Mouse (Mus musculus) neural tube, embryonic 14.5 days (tissue): ENCODE results near the gene Gm49416. TPM values are rescaled to one million over a fixed set of nuclear protein-coding genes. Genes with fewer than 3 reads are reported as not detected.

ENCODE experiments used
- ATAC-seq: fragments of 200-750 bp; cut with Nextera tagmentation; 2 replicates; pipeline ENCODE4 v1.8.0; 2017; ENCODE audit warnings: low read depth, mild to moderate bottlenecking, moderate TSS enrichment, moderate library complexity
- H3K27ac ChIP-seq: fragments of 300-500 bp; sonication (generic); 2 replicates; pipeline ENCODE4 v1.5.1; 2014; ENCODE audit warnings: low read depth, mild to moderate bottlenecking, control low read depth, low read length, moderate library complexity, mixed read lengths
- H3K27me3 ChIP-seq: fragments of 300-500 bp; sonication (generic); 2 replicates; pipeline ENCODE4 v1.6.1; 2014; ENCODE audit warnings: low read length; ENCODE audit not compliant: control insufficient read depth, insufficient read depth
- H3K36me3 ChIP-seq: fragments of 300-500 bp; sonication (generic); 2 replicates; pipeline ENCODE4 v1.6.1; 2014; ENCODE audit warnings: low read length, mixed read lengths; ENCODE audit not compliant: control insufficient read depth, insufficient read depth
- H3K4me1 ChIP-seq: fragments of 300-500 bp; sonication (generic); 2 replicates; pipeline ENCODE4 v1.6.1; 2014; ENCODE audit warnings: low read length; ENCODE audit not compliant: control insufficient read depth, insufficient read depth
- H3K4me2 ChIP-seq: fragments of 300-500 bp; sonication (generic); 2 replicates; pipeline ENCODE4 v1.6.1; 2014; ENCODE audit warnings: mild to moderate bottlenecking, low read depth, low read length, control low read depth
- H3K4me3 ChIP-seq: fragments of 300-500 bp; sonication (generic); 2 replicates; pipeline ENCODE4 v1.5.1; 2014; ENCODE audit warnings: low read depth, low read length, control low read depth, mixed read lengths
- H3K9ac ChIP-seq: fragments of 300-500 bp; sonication (generic); replicated peaks from 2 replicates; pipeline ENCODE4 v1.6.1; 2014; ENCODE audit warnings: low read depth, mild to moderate bottlenecking, control low read depth, low read length, mixed read lengths
- H3K9me3 ChIP-seq: fragments of 300-500 bp; sonication (generic); 2 replicates; pipeline ENCODE4 v1.6.1; 2016; ENCODE audit warnings: low read length; ENCODE audit not compliant: control insufficient read depth
- WGBS: fragments of 180-500 bp; shearing (Covaris S2); extraction: QIAGEN DNeasy Blood & Tissue Kit; methylation state at CpG from one replicate; pipeline ENCODE4 v1.1.7; 2014; 5-methylcytosine and 5-hydroxymethylcytosine counted together
- polyA plus RNA-seq: library from polyadenylated mRNA; unstranded; fragments of >200 nt; fragmentation: Nextera tagmentation; extraction: Ambion mirVana; gene quantifications from 2 replicates; pipeline ENCODE4 v1.2.1, GENCODE M21; 2014

The Gm49416 gene
- polyA plus RNA-seq, 1 experiment from 2014 or later = not detected

DNA sequence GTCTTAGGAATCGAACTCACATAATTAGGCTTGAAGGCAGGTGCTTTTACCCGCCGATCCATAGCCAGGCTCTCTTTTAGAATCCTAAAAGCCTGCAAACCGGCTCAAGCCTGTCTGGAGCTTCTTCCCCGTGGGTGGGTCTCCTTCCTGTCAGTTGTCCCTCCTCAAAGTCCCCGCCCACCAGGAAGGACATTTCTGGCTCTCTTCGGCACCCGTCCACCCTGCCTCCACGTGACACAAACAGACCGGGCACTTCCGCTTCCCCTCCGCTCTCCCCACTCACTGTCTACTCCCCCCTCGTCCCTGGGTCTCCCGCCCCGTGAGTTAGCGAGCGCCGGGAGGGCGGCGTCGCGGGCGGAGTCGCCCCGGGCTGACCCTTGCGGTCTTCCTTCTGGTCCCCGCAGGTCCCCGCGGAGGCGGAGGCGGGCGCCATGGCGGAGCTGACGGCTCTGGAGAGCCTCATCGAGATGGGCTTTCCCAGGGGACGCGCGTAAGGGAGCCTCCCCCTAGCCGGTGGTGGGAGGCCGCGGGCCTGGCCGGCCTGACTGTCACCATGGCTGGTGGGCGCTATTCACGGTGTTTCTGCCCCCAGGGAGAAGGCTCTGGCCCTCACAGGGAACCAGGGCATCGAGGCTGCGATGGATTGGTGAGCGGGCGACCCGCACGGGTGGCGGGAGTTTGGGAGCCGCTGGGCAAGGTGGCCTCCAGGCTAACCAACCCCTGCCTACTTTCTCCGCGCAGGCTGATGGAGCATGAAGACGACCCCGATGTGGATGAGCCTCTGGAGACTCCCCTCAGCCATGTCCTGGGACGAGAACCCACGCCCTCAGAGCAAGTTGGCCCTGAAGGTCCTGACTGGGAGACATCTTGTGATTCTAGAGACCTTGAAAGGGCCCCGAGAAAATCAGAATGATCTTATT lies 17.2 kb upstream of the Gm49416 start, which contains the start of gene Ubxn1:
Gene Ubxn1, plus strand, starts transcription at position 230 of the 920 bp plus-strand sequence.
- ATAC-seq = peak; percentile 98
- H3K36me3 ChIP-seq = peaks cover 30% of the 10 kb centered on the region
- H3K9me3 ChIP-seq = no peaks in the 10 kb centered on the region
- peak within 1 kb of the TSS; percentile 97 for H3K9ac ChIP-seq
- H3K4me3 ChIP-seq = peak within 1 kb of the TSS; percentile 98
- no peaks in the 10 kb centered on the region; the same call in 1 of the 2 replicates for H3K27me3 ChIP-seq
- H3K4me1 ChIP-seq = peaks cover 11% of the 10 kb centered on the region
- H3K4me2 ChIP-seq = peak within 1 kb of the TSS; percentile 90
- H3K27ac ChIP-seq = peak within 1 kb of the TSS; percentile 78
- WGBS = under 1% methylated on average over 56 of the region's 59 CpGs

DNA sequence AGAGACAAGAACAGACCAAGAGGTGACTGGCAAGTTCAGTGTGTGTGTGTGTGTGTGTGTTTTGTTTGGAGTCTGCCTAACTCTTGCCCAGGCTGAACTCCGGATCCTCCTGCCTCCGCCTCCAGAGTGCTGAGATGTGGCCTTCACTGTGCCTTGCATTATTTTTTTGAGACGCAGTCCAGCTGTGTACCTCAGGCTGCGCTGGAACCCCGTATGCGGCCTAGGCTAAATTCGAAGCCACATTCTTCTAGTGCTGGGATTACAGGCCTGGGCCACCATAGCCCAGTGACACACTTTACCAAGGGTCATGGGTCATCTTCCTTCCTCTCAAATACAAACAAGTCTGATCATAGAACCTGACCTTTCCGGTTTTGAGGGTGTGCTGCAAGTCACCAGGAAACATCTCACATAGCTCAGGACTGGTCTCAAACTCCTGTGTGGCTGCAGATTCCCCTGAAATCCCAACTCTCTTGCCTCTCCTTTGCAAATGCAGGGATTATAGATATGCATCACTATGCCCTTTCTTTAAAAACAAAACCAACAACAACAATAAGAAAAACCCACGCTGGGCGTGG lies 16.4 kb upstream of the Gm49416 start:
- Histone ChIP-seq H3K36me3 (peaks cover 34% of the 10 kb centered on the region), H3K4me3 (peak overlapping the region; percentile 98), H3K9me3 (no peaks in the 10 kb centered on the region), H3K4me2 (peak overlapping the region; percentile 90), H3K27me3 (no peaks in the 10 kb centered on the region; the same call in 1 of the 2 replicates), H3K27ac (no peak overlapping the region), H3K4me1 (peaks cover 11% of the 10 kb centered on the region), H3K9ac (peak overlapping the region; percentile 97)
- no peak for ATAC-seq
- WGBS = 80% methylated on average over 10 of the region's 10 CpGs

DNA sequence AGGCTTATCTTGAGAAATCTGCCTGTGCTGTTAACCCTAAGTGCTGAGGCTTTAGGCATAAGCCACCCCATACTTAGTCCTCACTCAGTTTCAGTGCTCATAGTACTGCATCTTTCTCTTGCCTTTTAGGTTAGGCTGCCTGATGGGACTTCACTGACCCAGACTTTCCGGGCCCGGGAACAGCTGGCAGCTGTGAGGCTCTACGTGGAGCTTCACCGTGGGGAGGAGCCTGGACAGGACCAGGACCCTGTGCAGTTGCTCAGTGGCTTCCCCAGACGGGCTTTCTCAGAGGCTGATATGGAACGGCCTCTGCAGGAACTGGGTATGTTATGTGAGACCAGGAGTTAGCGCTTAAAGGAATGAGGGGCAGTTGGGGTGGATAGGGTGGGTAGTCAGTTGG lies 13.7 kb upstream of the Gm49416 start:
- Histone ChIP-seq H3K4me1 (peaks cover 19% of the 10 kb centered on the region), H3K27ac (no peak overlapping the region), H3K36me3 (peaks cover 34% of the 10 kb centered on the region), H3K4me3 (no peak overlapping the region), H3K9ac (no peak overlapping the region), H3K27me3 (no peaks in the 10 kb centered on the region; the same call in 1 of the 2 replicates), H3K4me2 (no peak overlapping the region), H3K9me3 (no peaks in the 10 kb centered on the region)
- no peak for ATAC-seq
- 95% methylated on average over 7 of the region's 7 CpGs for WGBS

DNA sequence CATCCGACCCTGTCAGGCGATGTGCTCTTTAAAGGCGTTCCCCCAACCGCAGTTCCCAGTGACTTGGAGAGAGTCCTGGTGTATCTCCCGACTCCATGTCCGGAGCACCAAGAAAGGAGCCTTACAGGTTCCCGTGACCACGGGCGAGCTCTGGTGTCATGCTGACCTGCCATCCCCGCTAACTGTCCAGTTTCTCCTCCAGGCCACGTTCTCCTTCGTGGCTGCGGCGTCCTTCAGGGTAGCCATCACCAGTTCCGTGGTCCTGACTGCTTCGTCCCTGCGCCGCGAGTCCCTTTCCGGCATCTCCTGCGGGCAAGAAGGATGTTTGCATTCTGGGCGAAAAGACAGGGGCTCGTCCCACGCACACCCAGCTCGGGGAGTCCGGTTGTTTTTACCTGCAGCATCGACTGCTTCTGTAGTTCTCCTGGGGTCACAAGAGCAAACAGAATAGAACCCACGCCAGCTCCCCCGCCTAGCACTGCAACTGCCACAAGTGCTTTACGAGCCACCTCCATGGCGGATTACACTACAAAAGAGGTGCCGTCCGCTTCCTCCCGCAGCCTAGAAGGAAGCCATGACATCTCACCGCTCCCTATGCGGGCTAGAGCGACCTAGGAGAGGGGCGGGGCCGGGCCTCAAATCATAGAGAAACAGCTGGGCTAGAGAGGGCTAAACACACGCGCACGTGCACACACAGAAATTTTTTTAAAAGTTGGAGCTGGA lies 8.3 kb upstream of the Gm49416 start, which contains the start of gene Uqcc3:
Gene Uqcc3, minus strand, starts transcription at position 613 of the 723 bp plus-strand sequence.
- Histone ChIP-seq H3K36me3 (peaks cover 12% of the 10 kb centered on the region), H3K4me2 (peak within 1 kb of the TSS; percentile 91), H3K9me3 (no peaks in the 10 kb centered on the region), H3K4me3 (peak within 1 kb of the TSS; percentile 76), H3K27ac (peak within 1 kb of the TSS; percentile 85), H3K9ac (peak within 1 kb of the TSS; percentile 82), H3K27me3 (no peaks in the 10 kb centered on the region), H3K4me1 (peaks cover 10% of the 10 kb centered on the region; the same call in 1 of the 2 replicates)
- ATAC-seq = peak; percentile 97
- under 1% methylated on average over 42 of the region's 42 CpGs for WGBS

DNA sequence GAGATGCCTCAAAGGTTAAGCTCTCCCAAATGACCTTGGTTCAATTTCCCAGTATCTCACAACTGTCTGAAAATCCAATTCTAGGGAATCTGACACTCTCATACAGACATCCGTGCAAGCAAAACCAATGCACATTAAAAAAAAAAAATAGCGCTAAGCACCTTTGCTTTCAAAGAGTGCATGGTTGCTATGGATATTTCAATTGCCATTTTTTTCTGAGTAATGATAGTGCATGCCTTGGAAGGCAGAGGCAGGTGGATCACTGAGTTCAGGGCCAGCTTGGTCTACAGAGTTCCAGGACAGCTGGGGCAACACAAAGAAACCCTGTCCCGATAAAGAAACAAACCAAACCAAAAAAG lies 7.7 kb upstream of the Gm49416 start:
- Histone ChIP-seq H3K4me2 (peak overlapping the region; percentile 91), H3K9ac (peak overlapping the region; percentile 25; the same call in 1 of the 2 replicates), H3K4me3 (peak overlapping the region; percentile 76), H3K4me1 (peaks cover 10% of the 10 kb centered on the region; the same call in 1 of the 2 replicates), H3K27ac (peak overlapping the region; percentile 85; the same call in 1 of the 2 replicates), H3K36me3 (0 out of 2 replicates have a peak, but pooled peaks cover 8% of the 10 kb centered on the region), H3K27me3 (no peaks in the 10 kb centered on the region), H3K9me3 (no peaks in the 10 kb centered on the region)
- ATAC-seq = no peak
- WGBS = 10% methylated on average over 3 of the region's 3 CpGs

DNA sequence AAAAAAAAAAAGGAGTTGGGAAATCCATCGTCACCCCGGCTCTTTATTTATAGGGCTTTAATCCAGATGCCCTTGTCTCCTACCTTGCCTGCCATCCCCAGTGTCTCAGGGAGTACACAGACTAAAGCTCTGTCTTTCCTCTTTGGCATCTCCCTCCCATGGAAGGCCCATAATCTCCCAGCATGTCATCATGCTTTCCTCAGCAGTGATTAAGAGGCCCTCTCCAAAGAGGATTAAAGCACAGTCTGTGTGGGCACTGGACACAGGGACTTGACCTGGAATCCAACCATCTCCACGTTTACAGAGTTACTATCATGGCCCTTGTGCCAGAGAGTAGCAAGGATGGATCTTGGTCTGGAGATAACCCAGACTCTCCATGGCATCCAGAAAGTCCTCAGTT lies 5.1 kb upstream of the Gm49416 start, which contains the start of the genes Lbhd1 and Gm49403:
Gene Lbhd1, plus strand, starts transcription at position 117 of the 400 bp plus-strand sequence.
Gene Gm49403, plus strand, starts transcription at position 315 of the 400 bp plus-strand sequence.
- WGBS = 86% methylated on average over 3 of the region's 3 CpGs

DNA sequence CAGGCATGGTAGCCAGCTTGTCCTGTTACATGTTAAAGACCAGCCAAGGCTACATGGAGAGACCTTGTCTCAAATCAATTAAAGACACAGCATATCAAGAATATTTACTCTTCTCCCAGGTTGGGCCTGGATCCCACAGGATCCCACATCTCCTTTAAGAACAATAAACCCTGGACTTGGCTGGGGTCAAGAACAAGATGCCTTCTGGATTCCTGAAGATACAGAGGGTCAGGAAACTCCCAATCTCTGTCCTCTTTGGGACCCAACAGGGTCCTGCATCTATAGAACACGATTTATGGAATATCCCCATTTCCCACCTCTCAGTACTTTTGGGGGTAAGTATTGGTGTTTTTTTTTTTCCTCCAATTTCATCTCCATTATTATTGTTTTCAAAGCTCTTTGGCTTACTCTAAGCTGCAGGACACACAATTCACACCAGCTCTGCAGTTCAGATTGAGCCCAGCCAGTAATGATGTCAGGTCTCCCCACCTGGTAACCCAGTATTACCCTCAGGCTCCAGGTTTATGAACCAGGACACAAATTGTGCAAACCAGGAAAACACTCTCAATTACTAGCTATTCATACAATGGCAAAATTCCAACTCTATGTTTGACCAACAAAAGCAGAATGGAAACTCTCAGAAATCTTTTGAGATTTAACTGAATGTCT lies 1.7 kb upstream of the Gm49416 start:
- Histone ChIP-seq H3K36me3 (0 out of 2 replicates have a peak, but pooled peaks cover 3% of the 10 kb centered on the region), H3K9me3 (no peaks in the 10 kb centered on the region), H3K9ac (no peak overlapping the region), H3K27me3 (no peaks in the 10 kb centered on the region), H3K4me3 (no peak overlapping the region), H3K27ac (no peak overlapping the region), H3K4me1 (peaks cover 9% of the 10 kb centered on the region), H3K4me2 (no peak overlapping the region)
- WGBS = 54% methylated on average over 1 of the region's 1 CpGs
- ATAC-seq = no peak

More for the DNA sequence above, 5.1 kb upstream of the Gm49416 start, which contains the start of the genes Lbhd1 and Gm49403:
- ATAC-seq = no peak
- H3K4me1 ChIP-seq = peaks cover 18% of the 10 kb centered on the region
- H3K27me3 ChIP-seq = no peaks in the 10 kb centered on the region
- no peaks in the 10 kb centered on the region for H3K36me3 ChIP-seq
- no peak within 1 kb of the TSS for H3K9ac ChIP-seq
- H3K27ac ChIP-seq = no peak within 1 kb of the TSS
- no peak within 1 kb of the TSS for H3K4me2 ChIP-seq
- H3K9me3 ChIP-seq = no peaks in the 10 kb centered on the region
- H3K4me3 ChIP-seq = no peak within 1 kb of the TSS
